Mouse (Mus musculus) E14TG2a.4 (cell line): ENCODE measurements around the gene Fyn.

ENCODE experiments used
- H3K27me3 ChIP-seq: 2 replicates; pipeline ENCODE4 v1.6.1; 2014; ENCODE audit warnings: low read length, control low read depth; ENCODE audit not compliant: insufficient read depth
- H3K36me3 ChIP-seq: 2 replicates; pipeline ENCODE4 v1.6.1; 2014; ENCODE audit warnings: low read length, control low read depth; ENCODE audit not compliant: insufficient read depth
- H3K4me1 ChIP-seq: replicated peaks from 2 replicates; pipeline ENCODE4 v1.6.1; 2014; ENCODE audit warnings: low read depth, low read length, control low read depth
- H3K4me3 ChIP-seq: replicated peaks from 2 replicates; pipeline ENCODE4 v1.5.1; 2014; ENCODE audit warnings: mild to moderate bottlenecking, low read length
- H3K9me3 ChIP-seq: 2 replicates; pipeline ENCODE4 v1.6.1; 2014; ENCODE audit warnings: low read length, control low read depth
- CTCF ChIP-seq: conservative IDR thresholded peaks from 2 replicates; pipeline ENCODE4 v1.5.1; 2014; ENCODE audit warnings: low read length
- NANOG ChIP-seq: IDR thresholded peaks from 2 replicates; pipeline ENCODE4 v1.6.1; 2014; ENCODE audit warnings: borderline replicate concordance, low read length, mixed read lengths
- POU5F1 ChIP-seq: IDR thresholded peaks from 2 replicates; pipeline ENCODE4 v1.6.1; 2014; ENCODE audit warnings: low read length, borderline replicate concordance

Gene Fyn

DNA sequence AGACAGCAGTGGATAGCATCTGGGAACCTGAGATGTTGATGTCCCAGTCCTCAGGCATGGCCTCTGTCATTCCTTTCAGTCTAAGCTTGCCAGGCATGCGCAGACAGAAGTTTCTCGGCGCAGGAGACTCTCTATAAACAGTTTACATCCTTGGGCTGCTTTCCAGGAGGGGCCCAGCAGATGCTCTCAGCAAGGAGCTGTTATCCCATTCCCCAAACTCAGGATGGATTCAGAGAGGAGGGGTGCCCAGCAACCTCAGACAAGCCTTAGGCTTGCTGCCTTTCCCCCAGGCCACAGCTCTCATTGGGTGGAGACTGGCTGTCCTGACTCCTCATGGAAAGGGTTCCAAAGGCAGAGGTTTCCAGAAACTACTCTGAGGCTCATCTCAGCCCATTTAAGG lies 242.6 kb downstream of the Fyn start:
- H3K4me3 ChIP-seq: no peak overlapping the region
- 0 out of 2 replicates have a peak, but pooled peaks cover 2% of the 10 kb centered on the region for H3K27me3 ChIP-seq
- peaks cover 5% of the 10 kb centered on the region; the same call in 1 of the 2 replicates for H3K9me3 ChIP-seq
- H3K36me3 ChIP-seq: no peaks in the 10 kb centered on the region
- H3K4me1 ChIP-seq: peaks cover 46% of the 10 kb centered on the region
- TF ChIP-seq CTCF (no peak), NANOG (no peak), POU5F1 (no peak)

DNA sequence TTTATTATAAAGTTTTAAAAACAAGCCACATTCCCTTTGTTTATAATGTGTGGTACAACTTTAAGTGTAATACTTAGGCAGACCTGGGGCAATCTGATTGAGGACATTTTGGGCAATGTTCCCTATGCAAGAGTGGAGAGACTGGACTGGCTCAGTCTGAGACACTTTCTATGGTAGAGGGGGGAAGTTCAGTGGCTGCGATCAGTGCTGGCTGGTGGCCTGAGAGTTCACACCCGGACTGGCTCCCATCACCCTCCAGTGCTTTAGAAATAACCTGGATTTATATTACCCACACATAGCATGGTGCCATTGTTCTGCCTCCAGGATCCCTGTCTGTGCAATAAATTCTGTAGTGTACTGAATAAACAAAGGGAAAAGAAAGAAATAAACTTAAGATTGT lies 243.5 kb downstream of the Fyn start:
- Histone ChIP-seq H3K4me3 (no peak overlapping the region), H3K27me3 (0 out of 2 replicates have a peak, but pooled peaks cover 2% of the 10 kb centered on the region), H3K4me1 (peaks cover 55% of the 10 kb centered on the region), H3K36me3 (no peaks in the 10 kb centered on the region), H3K9me3 (peaks cover 5% of the 10 kb centered on the region; the same call in 1 of the 2 replicates)
- TF ChIP-seq NANOG: no peak
- TF ChIP-seq POU5F1: no peak
- TF ChIP-seq CTCF: no peak

DNA sequence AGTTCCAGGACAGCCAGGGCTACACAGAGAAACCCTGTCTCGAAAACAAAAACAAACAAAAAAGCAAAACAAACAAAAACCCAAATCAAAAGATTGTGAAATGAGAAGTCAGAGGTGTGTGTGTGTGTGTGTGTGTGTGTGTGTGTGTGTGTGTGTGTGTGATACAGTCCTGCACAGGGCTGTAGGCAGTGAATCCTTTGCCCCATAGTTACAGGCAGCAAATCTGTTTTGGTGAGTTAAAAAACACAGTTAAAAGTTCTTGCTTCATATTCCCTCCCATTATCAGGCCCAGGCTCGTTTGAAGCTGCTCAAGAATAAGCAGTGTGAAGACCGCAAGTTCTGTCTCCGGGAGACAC lies 244.0 kb downstream of the Fyn start, which contains the start of gene Traf3ip2:
TSS of gene Traf3ip2 (plus strand) at position 302 of the 356 bp plus-strand sequence.
- TF ChIP-seq POU5F1: no peak
- no peak for TF ChIP-seq CTCF
- no peak for TF ChIP-seq NANOG
- Histone ChIP-seq H3K27me3 (0 out of 2 replicates have a peak, but pooled peaks cover 2% of the 10 kb centered on the region), H3K36me3 (no peaks in the 10 kb centered on the region), H3K4me3 (peak within 1 kb of the TSS; percentile 77), H3K9me3 (peaks cover 5% of the 10 kb centered on the region; the same call in 1 of the 2 replicates), H3K4me1 (peaks cover 60% of the 10 kb centered on the region)

DNA sequence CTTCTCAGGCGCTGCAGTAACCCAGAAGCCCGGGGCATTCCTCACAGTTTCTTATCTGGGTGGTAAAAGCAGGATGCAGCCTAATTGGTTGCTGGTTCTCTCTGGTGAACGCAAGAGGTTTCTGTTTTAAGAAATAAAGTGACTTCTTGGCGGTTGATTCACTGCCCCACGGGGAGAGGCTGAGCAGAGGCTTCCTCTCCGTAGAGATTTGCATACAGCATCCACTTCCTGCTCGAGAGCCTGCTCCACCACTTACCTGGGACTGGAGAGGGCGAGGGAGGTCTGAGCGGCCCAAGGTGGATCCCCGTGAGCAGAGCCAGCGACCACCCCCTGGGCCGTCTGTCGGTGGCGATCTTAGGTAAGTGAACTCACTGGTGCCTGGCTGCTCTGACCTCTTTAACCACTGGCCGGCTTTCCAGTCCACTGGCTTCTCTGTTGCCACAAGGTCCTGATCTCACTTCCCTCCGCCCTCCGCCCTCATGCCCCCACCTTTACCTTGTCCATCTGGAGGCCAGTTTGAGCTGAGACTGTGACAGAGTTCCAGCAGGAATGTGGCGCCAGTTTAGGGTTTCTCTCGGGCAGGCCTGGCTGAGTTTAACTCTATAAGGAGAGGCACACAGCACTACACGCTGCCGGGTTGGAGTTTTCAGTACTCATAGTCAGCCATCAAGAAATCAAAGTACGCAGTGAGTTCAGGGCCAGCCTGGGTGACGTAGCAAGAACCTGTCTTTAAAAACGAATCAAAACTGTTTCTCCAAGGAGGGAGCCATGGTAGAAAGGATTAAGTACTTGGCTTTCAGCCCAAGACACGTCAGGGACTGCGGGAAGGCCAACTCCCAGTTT lies 244.6 kb downstream of the Fyn start:
- peak overlapping the region; percentile 77 for H3K4me3 ChIP-seq
- H3K27me3 ChIP-seq: 0 out of 2 replicates have a peak, but pooled peaks cover 2% of the 10 kb centered on the region
- no peaks in the 10 kb centered on the region for H3K36me3 ChIP-seq
- peaks cover 5% of the 10 kb centered on the region; the same call in 1 of the 2 replicates for H3K9me3 ChIP-seq
- TF ChIP-seq POU5F1: no peak
- TF ChIP-seq CTCF: no peak
- no peak for TF ChIP-seq NANOG
- peaks cover 66% of the 10 kb centered on the region for H3K4me1 ChIP-seq

DNA sequence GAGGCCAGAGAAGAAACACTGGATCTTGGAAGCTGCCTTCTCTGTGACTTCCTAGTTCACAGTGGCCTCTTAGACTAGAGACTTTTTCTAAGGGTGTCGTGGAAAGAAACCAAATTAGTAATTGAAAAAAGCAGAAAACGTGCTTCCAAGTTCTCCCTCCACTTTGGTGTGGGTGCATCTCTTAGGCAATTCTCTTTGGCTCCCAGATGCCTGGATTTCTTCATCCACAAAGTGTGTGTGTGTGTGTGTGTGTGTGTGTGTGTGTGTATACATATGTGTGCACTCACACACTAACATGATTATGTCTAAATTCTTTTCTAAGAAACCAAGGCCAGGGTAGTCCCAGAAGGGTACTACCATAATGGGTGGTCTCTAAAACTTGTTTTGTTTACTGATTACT lies 245.3 kb downstream of the Fyn start:
- TF ChIP-seq POU5F1 (no peak), NANOG (no peak), CTCF (no peak)
- Histone ChIP-seq H3K27me3 (0 out of 2 replicates have a peak, but pooled peaks cover 2% of the 10 kb centered on the region), H3K36me3 (no peaks in the 10 kb centered on the region), H3K4me3 (no peak overlapping the region), H3K4me1 (peaks cover 74% of the 10 kb centered on the region), H3K9me3 (peaks cover under 1% of the 10 kb centered on the region; the same call in 1 of the 2 replicates)

DNA sequence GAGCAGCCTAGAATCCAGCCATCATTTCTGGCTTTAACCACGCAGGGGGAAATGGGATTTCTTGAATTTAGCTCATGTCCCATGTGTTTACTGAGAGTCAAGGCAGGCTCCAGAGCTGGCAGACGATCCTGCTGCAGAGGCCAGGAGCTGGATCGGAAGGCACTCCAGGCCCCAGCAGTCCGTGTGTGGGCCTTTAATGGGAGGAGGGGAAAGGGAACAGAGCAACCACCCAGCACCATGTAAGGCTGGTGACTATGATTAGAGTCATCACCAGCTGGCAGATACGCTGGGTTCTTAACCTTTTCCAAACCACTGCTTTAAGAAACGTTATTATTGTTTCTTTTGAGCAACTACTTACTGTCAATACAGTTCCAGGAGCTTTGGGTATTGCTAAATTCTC lies 246.0 kb downstream of the Fyn start:
- Histone ChIP-seq H3K9me3 (no peaks in the 10 kb centered on the region), H3K4me3 (0 out of 2 replicates have a peak overlapping the region, but pooled peaks have one; percentile 20), H3K27me3 (0 out of 2 replicates have a peak, but pooled peaks cover 2% of the 10 kb centered on the region), H3K36me3 (no peaks in the 10 kb centered on the region), H3K4me1 (peaks cover 78% of the 10 kb centered on the region)
- no peak for TF ChIP-seq POU5F1
- TF ChIP-seq CTCF: no peak
- no peak for TF ChIP-seq NANOG
